Mouse (Mus musculus) heart, adult 2 months (tissue): ENCODE measurements around the gene Dscam.

Source experiments
- CTCF ChIP-seq: fragments of 200-600 bp; IDR thresholded peaks from 2 replicates; pipeline ENCODE4 v1.8.1; 2022; ENCODE audit warnings: antibody characterized with exemption, mild to moderate bottlenecking, moderate library complexity
- EP300 ChIP-seq: fragments of 200-500 bp; IDR thresholded peaks from 2 replicates; pipeline ENCODE4 v1.6.1; 2011; ENCODE audit warnings: low read depth, low read length, control low read depth; ENCODE audit not compliant: insufficient read depth
- POLR2A ChIP-seq: fragments of 200-500 bp; IDR thresholded peaks from 2 replicates; pipeline ENCODE4 v1.6.1; 2011; ENCODE audit warnings: mild to moderate bottlenecking, low read depth, low read length, control low read depth; ENCODE audit not compliant: insufficient read depth

GRCm38 (mm10) chr16:97103046-97103445 is 67.5 kb downstream of the Dscam start:
- TF ChIP-seq POLR2A (no peak), CTCF (no peak), EP300 (no peak)
